Mouse (Mus musculus) CH12.LX (cell line): ENCODE results near the gene Bri3bp. TPM values are rescaled to one million over a fixed set of nuclear protein-coding genes. Genes with fewer than 3 reads are reported as not detected.

Experiments used
- DNase-seq: peaks from one replicate; pipeline ENCODE4 v3.0.0-alpha.2; 2013; ENCODE audit errors: extremely low read depth
- H3K27ac ChIP-seq: 2 replicates; pipeline ENCODE4 v1.5.1; 2012; ENCODE audit warnings: low read depth, mild to moderate bottlenecking, control low read depth, moderate library complexity; ENCODE audit not compliant: insufficient read depth
- H3K27me3 ChIP-seq: replicated peaks from 2 replicates; pipeline ENCODE3; 2012; ENCODE audit warnings: inconsistent platforms
- H3K36me3 ChIP-seq, 2 experiments: replicated peaks in 1 of 2; 2 replicates each; pipeline versions ENCODE3 to v1.6.1; 2012; ENCODE audit warnings: inconsistent platforms in 1 of 2, low read length in 1 of 2, mild to moderate bottlenecking in 1 of 2, mixed read lengths in 1 of 2, moderate library complexity in 1 of 2; ENCODE audit not compliant: control insufficient read depth in 1 of 2, insufficient read depth in 1 of 2
- H3K4me1 ChIP-seq, 2 experiments: 2 replicates each; pipeline ENCODE4 v1.6.1; 2012; ENCODE audit warnings: inconsistent platforms in 1 of 2, moderate library complexity in 1 of 2; ENCODE audit not compliant: insufficient read depth in 2 of 2, control insufficient read depth in 1 of 2
- H3K4me2 ChIP-seq: 2 replicates; pipeline ENCODE4 v1.6.1; 2012; ENCODE audit warnings: low read depth, mild to moderate bottlenecking, control low read depth; ENCODE audit not compliant: poor library complexity, insufficient read depth, severe bottlenecking
- H3K4me3 ChIP-seq, 3 experiments: fragments of 150-350 bp in 1 of 3; sonication (generic) in 1 of 3; replicated peaks in 1 of 3; 2 replicates each; pipeline versions ENCODE3 to v1.5.1; 2011 to 2012; ENCODE audit warnings: low read depth in 2 of 3, low read length in 2 of 3, mild to moderate bottlenecking in 2 of 3, moderate library complexity in 2 of 3, control low read depth in 1 of 3, improper control_type of control experiment in 1 of 3, inconsistent platforms in 1 of 3, mixed read lengths in 1 of 3; ENCODE audit not compliant: poor library complexity in 1 of 3
- H3K79me2 ChIP-seq: replicated peaks from 2 replicates; pipeline ENCODE4 v1.6.1; 2012; ENCODE audit warnings: mild to moderate bottlenecking, moderate library complexity; ENCODE audit not compliant: control insufficient read depth, poor library complexity, insufficient read depth, severe bottlenecking; ENCODE audit errors: extremely low read depth
- H3K9ac ChIP-seq: 2 replicates; pipeline ENCODE4 v1.6.1; 2012; ENCODE audit warnings: low read depth, mild to moderate bottlenecking, control low read depth, moderate library complexity; ENCODE audit not compliant: insufficient read depth
- H3K9me3 ChIP-seq: replicated peaks from 2 replicates; pipeline ENCODE3; 2012; ENCODE audit warnings: low read length, inconsistent platforms, mixed read lengths
- CHD1 ChIP-seq: IDR thresholded peaks from 2 replicates; pipeline ENCODE4 v1.6.1; 2012; ENCODE audit warnings: low read depth, low read length, improper control_type of control experiment, inconsistent platforms
- CHD2 ChIP-seq: IDR thresholded peaks from 2 replicates; pipeline ENCODE4 v1.6.1; 2011; ENCODE audit warnings: low read length, improper control_type of control experiment
- ELF1 ChIP-seq: IDR thresholded peaks from 2 replicates; pipeline ENCODE4 v1.6.1; 2014; ENCODE audit warnings: low read depth, mild to moderate bottlenecking, inconsistent platforms, low read length, improper control_type of control experiment
- EP300 ChIP-seq: IDR thresholded peaks from 2 replicates; pipeline ENCODE4 v1.6.1; 2011; ENCODE audit warnings: low read length, improper control_type of control experiment
- ETS1 ChIP-seq: conservative IDR thresholded peaks from 2 replicates; pipeline ENCODE4 v1.6.1; 2012; ENCODE audit warnings: low read depth, mild to moderate bottlenecking, inconsistent platforms, low read length, improper control_type of control experiment, moderate library complexity
- JUN ChIP-seq: IDR thresholded peaks from 2 replicates; pipeline ENCODE4 v1.6.1; 2011; ENCODE audit warnings: low read depth, mild to moderate bottlenecking, low read length, improper control_type of control experiment, moderate library complexity; ENCODE audit not compliant: insufficient read depth
- MAZ ChIP-seq: IDR thresholded peaks from 2 replicates; pipeline ENCODE4 v1.6.1; 2012; ENCODE audit warnings: low read depth, mild to moderate bottlenecking, inconsistent platforms, low read length, improper control_type of control experiment, moderate library complexity
- MEF2A ChIP-seq: IDR thresholded peaks from 2 replicates; pipeline ENCODE4 v1.6.1; 2014; ENCODE audit warnings: low read depth, mild to moderate bottlenecking, inconsistent platforms, low read length, improper control_type of control experiment, borderline replicate concordance
- MYC ChIP-seq: IDR thresholded peaks from 2 replicates; pipeline ENCODE4 v1.6.1; 2011; ENCODE audit warnings: low read depth, mild to moderate bottlenecking, improper control_type of control experiment, low read length
- PAX5 ChIP-seq: IDR thresholded peaks from 2 replicates; pipeline ENCODE4 v1.6.1; 2012; ENCODE audit warnings: low read length, inconsistent platforms, mixed read lengths
- POLR2AphosphoS2 ChIP-seq: IDR thresholded peaks from 2 replicates; pipeline ENCODE4 v1.6.1; 2011; ENCODE audit warnings: low read depth, low read length, improper control_type of control experiment
- RCOR1 ChIP-seq: conservative IDR thresholded peaks from 2 replicates; pipeline ENCODE4 v1.6.1; 2012; ENCODE audit warnings: low read depth, mild to moderate bottlenecking, inconsistent platforms, low read length, improper control_type of control experiment
- SMC3 ChIP-seq: IDR thresholded peaks from 2 replicates; pipeline ENCODE4 v1.6.1; 2011; ENCODE audit warnings: low read depth, low read length, improper control_type of control experiment
- TBP ChIP-seq: conservative IDR thresholded peaks from 2 replicates; pipeline ENCODE4 v1.6.1; 2011; ENCODE audit warnings: low read depth, low read length, improper control_type of control experiment
- TCF12 ChIP-seq: IDR thresholded peaks from 2 replicates; pipeline ENCODE4 v1.6.1; 2014; ENCODE audit warnings: low read depth, mild to moderate bottlenecking, inconsistent platforms, low read length, improper control_type of control experiment
- UBTF ChIP-seq: IDR thresholded peaks from 2 replicates; pipeline ENCODE4 v1.6.1; 2012; ENCODE audit warnings: low read depth, mild to moderate bottlenecking, inconsistent platforms, low read length, improper control_type of control experiment, moderate library complexity
- USF1 ChIP-seq: IDR thresholded peaks from 2 replicates; pipeline ENCODE4 v1.6.1; 2014; ENCODE audit warnings: low read depth, mild to moderate bottlenecking, inconsistent platforms, low read length, improper control_type of control experiment
- USF2 ChIP-seq: conservative IDR thresholded peaks from 2 replicates; pipeline ENCODE4 v1.6.1; 2011; ENCODE audit warnings: low read depth, low read length, improper control_type of control experiment
- ZKSCAN1 ChIP-seq: IDR thresholded peaks from 2 replicates; pipeline ENCODE4 v1.6.1; 2012; ENCODE audit warnings: low read depth, inconsistent platforms, low read length, improper control_type of control experiment, borderline replicate concordance
- ZMIZ1 ChIP-seq: IDR thresholded peaks from 2 replicates; pipeline ENCODE4 v1.6.1; 2012; ENCODE audit warnings: low read depth, mild to moderate bottlenecking, inconsistent platforms, low read length, improper control_type of control experiment
- dilution Hi-C: fragments of 300-500 bp; cut with MboI; formaldehyde crosslinking; loops from 2 replicates; pipeline ENCODE4 v1.14.3; 2020; ENCODE audit warnings: low sequenced_read_pairs; ENCODE audit not compliant: extremely low pct_unique_long_range_greater_than_20kb, extremely low pct_ligation_motif_present
- in situ Hi-C: fragments of 300-500 bp; cut with MboI; formaldehyde crosslinking; loops from 3 replicates; pipeline ENCODE4 v1.14.3; 2019; ENCODE audit warnings: low sequenced_read_pairs, low pct_ligation_motif_present, low pct_unique_long_range_greater_than_20kb, mixed read lengths
- polyA plus RNA-seq: library from polyadenylated mRNA; unstranded; fragments of >175 nt; gene quantifications from 2 replicates; pipeline ENCODE4 v1.2.1, GENCODE M21; 2012; ENCODE audit warnings: low read depth; ENCODE audit not compliant: insufficient read length
- total RNA-seq, 2 experiments: library from RNA; depleted of rRNA; stranded (reverse); fragments of 300-350 nt in 1 of 2; fragments of >200 nt in 1 of 2; gene quantifications; 2 replicates each; pipeline ENCODE4 v1.2.3; 2012 to 2014

The Bri3bp gene
- total and polyA plus RNA-seq, 3 experiments = 37.7 to 147 (median 49.6) TPM

DNA sequence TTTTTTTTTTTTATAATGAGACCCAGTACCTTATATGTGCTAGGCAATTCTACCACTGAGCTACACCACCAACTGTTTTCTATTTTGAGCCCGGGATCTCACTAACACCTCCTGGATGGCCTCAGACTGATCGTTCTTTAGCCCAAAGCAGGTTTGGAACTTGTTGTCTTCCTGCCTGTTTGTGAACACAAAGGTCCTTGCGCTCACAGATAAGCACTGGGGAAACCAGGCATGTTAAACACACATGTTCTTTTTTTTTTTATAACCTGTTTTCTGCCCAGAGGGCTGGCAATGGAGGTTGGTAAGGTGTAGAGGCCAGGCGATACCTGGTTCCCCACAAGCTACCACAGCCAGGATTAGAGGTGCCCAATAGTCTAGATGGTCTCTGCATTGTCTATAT lies 7.3 kb downstream of the Bri3bp start:
- Histone ChIP-seq H3K36me3 (peaks cover 15 to 95% of the 10 kb centered on the region in 2 experiments), H3K4me2 (no peak overlapping the region), H3K9ac (no peak overlapping the region), H3K4me3 (no peak overlapping the region), H3K9me3 (peaks cover under 1% of the 10 kb centered on the region), H3K79me2 (peaks cover 65% of the 10 kb centered on the region), H3K4me1 (peaks cover 1 to 42% of the 10 kb centered on the region in 2 experiments; a peak in 3 of 4 replicates), H3K27me3 (no peaks in the 10 kb centered on the region), H3K27ac (no peak overlapping the region)
- dilution Hi-C loops = no loop called here
- in situ Hi-C loops = no loop called here
- no peak for DNase-seq
- TF ChIP-seq EP300 (no peak), CHD2 (no peak), POLR2AphosphoS2 (no peak), TBP (no peak), ZKSCAN1 (no peak), JUN (no peak), MAZ (no peak), ETS1 (no peak), UBTF (no peak), TCF12 (no peak), RCOR1 (no peak), ZMIZ1 (no peak), PAX5 (no peak), ELF1 (no peak), MEF2A (no peak), CHD1 (no peak)

DNA sequence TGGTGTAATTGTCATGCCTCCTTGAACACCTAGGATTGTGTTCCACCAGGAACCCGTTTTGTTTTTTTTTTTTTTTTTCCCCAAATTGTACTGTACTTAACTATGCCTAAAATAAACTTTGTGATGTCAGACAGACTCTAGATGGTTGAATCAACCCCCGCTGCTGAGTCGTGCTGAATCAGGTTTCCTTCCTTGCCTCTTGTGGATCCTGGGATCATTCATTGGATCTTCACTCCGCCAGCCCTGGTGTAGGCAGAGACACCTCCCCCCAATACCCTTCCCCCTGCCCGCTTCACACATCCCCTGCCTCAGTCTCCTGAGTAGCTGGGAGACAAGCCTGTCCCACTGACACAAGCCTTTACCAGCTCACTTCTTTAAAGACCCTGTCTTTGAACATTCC lies 7.9 kb downstream of the Bri3bp start:
- no peak for TF ChIP-seq SMC3
- no peak for TF ChIP-seq RCOR1
- TF ChIP-seq USF2 = no peak
- no peak for TF ChIP-seq MYC
- TF ChIP-seq USF1 = no peak
- TF ChIP-seq, all 38 proteins: peak for 0
- H3K4me2 ChIP-seq = no peak overlapping the region
- dilution Hi-C loops (no loop called here), in situ Hi-C loops (no loop called here)
- no peak overlapping the region for H3K27ac ChIP-seq
- no peaks in the 10 kb centered on the region for H3K9me3 ChIP-seq
- H3K4me3 ChIP-seq = no peak overlapping the region
- peaks cover 18 to 94% of the 10 kb centered on the region in 2 experiments for H3K36me3 ChIP-seq
- peaks cover 0 to 36% of the 10 kb centered on the region in 2 experiments; a peak in 3 of 4 replicates for H3K4me1 ChIP-seq
- peaks cover 59% of the 10 kb centered on the region for H3K79me2 ChIP-seq
- H3K27me3 ChIP-seq = no peaks in the 10 kb centered on the region
- no peak for DNase-seq
- H3K9ac ChIP-seq = no peak overlapping the region
